21 mouse cellular contexts compared by ENCODE assay signal in the genomic region with DNA sequence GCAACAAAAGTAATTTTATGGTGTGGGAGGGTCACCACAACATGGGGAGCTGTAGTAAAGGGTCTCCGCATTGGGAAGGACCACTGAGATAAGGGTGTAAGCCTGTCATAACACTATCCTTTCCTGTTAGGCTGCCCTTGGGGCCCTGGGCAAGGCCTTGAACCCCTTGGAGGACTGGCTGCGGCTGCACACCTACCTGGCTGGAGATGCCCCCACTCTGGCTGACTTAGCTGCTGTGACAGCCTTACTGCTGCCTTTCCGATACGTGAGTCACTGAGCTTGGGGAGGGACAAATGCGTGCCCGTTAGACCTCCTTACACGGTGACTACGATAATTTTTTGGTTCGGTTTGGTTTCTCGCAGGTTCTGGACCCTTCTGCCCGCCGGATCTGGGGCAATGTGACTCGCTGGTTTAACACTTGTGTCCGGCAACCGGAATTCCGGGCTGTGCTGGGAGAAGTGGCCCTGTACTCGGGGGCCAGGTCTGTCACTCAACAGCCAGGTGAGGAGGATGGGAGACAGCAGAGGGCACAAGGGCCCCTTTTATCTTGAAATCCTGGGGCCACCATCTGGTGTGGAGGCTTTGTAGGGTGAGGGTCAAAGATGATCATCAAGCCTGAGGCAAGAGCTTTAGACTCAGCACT. TPM values are rescaled to one million over a fixed set of nuclear protein-coding genes. Genes with fewer than 3 reads are reported as not detected.
DNase-seq lines count a peak whose midpoint lies in the region; ATAC-seq and TF ChIP-seq lines count a peak whose summit lies in the region.
"Had no signal": no experiment of that assay in that cellular context is flagged by ENCODE, and none has a peak within 500 bp of the region (broad histone marks: within the 10 kb centered on the region; RNA-seq: fewer than 3 reads in every experiment).

No protein-coding gene starts in this region.

- no peak for ATAC-seq in kidney, embryonic 15.5 days (replicated peaks; ENCODE audit: low FRiP score)
- no peak for ATAC-seq in kidney, embryonic 14.5 days (ENCODE audit: low FRiP score, low TSS enrichment)
- ATAC-seq in liver, embryonic 15.5 days (ENCODE audit: insufficient read depth), result no peak

- peaks cover 59% of the 10 kb centered on the region for H3K79me2 ChIP-seq in MEL (ENCODE audit: control insufficient read depth, insufficient read depth, low read length, poor library complexity)

- DNase-seq in MEL (ENCODE audit: low read depth, low spot score), result no peak
- DNase-seq in spleen, adult 18-20 months, result no peak
- no peak for DNase-seq in layer of hippocampus, postnatal 25 days (ENCODE audit: extremely low spot score in 1 of 2, low spot score in 1 of 2)
- DNase-seq: adrenal gland, postnatal 14 days; cerebellum, adult 11 months; embryo, embryonic 11 days; gastrocnemius, postnatal 14 days; heart, postnatal 14 days; layer of hippocampus, postnatal 36 days; lung, postnatal 14 days; right cerebral cortex, postnatal 4 days had no signal

- H3K27ac ChIP-seq in kidney, embryonic 15.5 days, result no peak overlapping the region
- H3K27ac ChIP-seq in kidney, embryonic 14.5 days (ENCODE audit: low read depth, low read length), result no peak overlapping the region
- 0 out of 2 replicates have a peak overlapping the region, but pooled peaks have one; percentile 22 for H3K27ac ChIP-seq in MEL (ENCODE audit: control insufficient read depth, low read depth, low read length)
- no peak overlapping the region for H3K27ac ChIP-seq in liver, embryonic 15.5 days (replicated peaks)
- H3K27ac ChIP-seq: embryonic facial prominence, embryonic 15.5 days; hindbrain, embryonic 13.5 days; kidney, postnatal 0 days; stomach, postnatal 0 days had no signal

- no peak for TF ChIP-seq EP300 in MEL (IDR thresholded peaks at IDR 0.05; ENCODE audit: low read depth in 1 of 2, low read length in 2 of 2)

- peaks cover 29% of the 10 kb centered on the region for H3K4me1 ChIP-seq in kidney, embryonic 15.5 days
- H3K4me1 ChIP-seq in kidney, embryonic 14.5 days (ENCODE audit: control insufficient read depth, insufficient read depth, low read length), result peaks cover 24% of the 10 kb centered on the region
- H3K4me1 ChIP-seq in E14TG2a.4 (replicated peaks; ENCODE audit: low read depth, low read length) (peaks cover 56% of the 10 kb centered on the region), MEL (ENCODE audit: control insufficient read depth in 1 of 2, insufficient read depth in 2 of 2, low read length in 2 of 2) (peaks cover 0 to 13% of the 10 kb centered on the region in 2 experiments; a peak in 2 of 4 replicates)
- H3K4me1 ChIP-seq in liver, embryonic 15.5 days (replicated peaks), result peaks cover 44% of the 10 kb centered on the region

- H3K4me3 ChIP-seq in kidney, embryonic 15.5 days (replicated peaks), result no peak overlapping the region
- no peak overlapping the region for H3K4me3 ChIP-seq in kidney, embryonic 14.5 days (ENCODE audit: low read length)
- H3K4me3 ChIP-seq in E14TG2a.4 (replicated peaks; ENCODE audit: low read length), result 0 out of 2 replicates have a peak overlapping the region, but pooled peaks have one; percentile 35
- H3K4me3 ChIP-seq in MEL (ENCODE audit: control insufficient read depth in 1 of 2, insufficient read depth in 1 of 2, low read depth in 2 of 2, low read length in 2 of 2), result no peak overlapping the region
- no peak overlapping the region for H3K4me3 ChIP-seq in liver, embryonic 15.5 days (replicated peaks)
- H3K4me3 ChIP-seq: hindbrain, embryonic 13.5 days had no signal

- H3K36me3 ChIP-seq in kidney, embryonic 15.5 days, result peaks cover 52% of the 10 kb centered on the region
- H3K36me3 ChIP-seq in kidney, embryonic 14.5 days (ENCODE audit: control insufficient read depth, insufficient read depth, low read length), result peaks cover 49% of the 10 kb centered on the region
- peaks cover 71% of the 10 kb centered on the region for H3K36me3 ChIP-seq in E14TG2a.4 (ENCODE audit: insufficient read depth, low read length)
- peaks cover 2 to 7% of the 10 kb centered on the region in 2 experiments; a peak in 3 of 4 replicates for H3K36me3 ChIP-seq in MEL (ENCODE audit: control insufficient read depth in 1 of 2, insufficient read depth in 2 of 2, low read length in 2 of 2)
- H3K36me3 ChIP-seq in liver, embryonic 15.5 days (replicated peaks), result peaks cover 53% of the 10 kb centered on the region

- WGBS in kidney, embryonic 15.5 days, result 92% methylated on average over 17 of the region's 17 CpGs
- 94% methylated on average over 17 of the region's 17 CpGs for WGBS in kidney, embryonic 14.5 days
- WGBS in liver, embryonic 15.5 days (ENCODE audit: insufficient replicate concordance), result 88% methylated on average over 17 of the region's 17 CpGs

- no peak for TF ChIP-seq RAD21 in MEL (IDR thresholded peaks at IDR 0.05; ENCODE audit: low read depth, low read length)

- H3K9ac ChIP-seq in kidney, embryonic 15.5 days, result 0 out of 2 replicates have a peak overlapping the region, but pooled peaks have one; percentile 0
- H3K9ac ChIP-seq in kidney, embryonic 14.5 days (ENCODE audit: low read depth, low read length), result no peak overlapping the region
- H3K9ac ChIP-seq in MEL (ENCODE audit: control insufficient read depth, low read depth, low read length, poor library complexity, severe bottlenecking), result peak overlapping the region; percentile 100
- H3K9ac ChIP-seq in liver, embryonic 15.5 days, result no peak overlapping the region; the same call in 1 of the 2 replicates
- H3K9ac ChIP-seq: embryonic facial prominence, embryonic 15.5 days; hindbrain, embryonic 13.5 days had no signal

- TF ChIP-seq CTCF in E14TG2a.4 (conservative IDR thresholded peaks at IDR 0.05; ENCODE audit: low read length), result no peak
- no peak for TF ChIP-seq CTCF in MEL (IDR thresholded peaks at IDR 0.05 in 2 of 3, conservative IDR thresholded peaks at IDR 0.05 in 1 of 3; ENCODE audit: control insufficient read depth in 1 of 3, insufficient read depth in 1 of 3, low read depth in 2 of 3, low read length in 3 of 3, poor library complexity in 1 of 3, severe bottlenecking in 1 of 3)

- no peaks in the 10 kb centered on the region for H3K9me3 ChIP-seq in kidney, embryonic 15.5 days (replicated peaks)
- H3K9me3 ChIP-seq in kidney, embryonic 14.5 days (ENCODE audit: control insufficient read depth, low read length), result no peaks in the 10 kb centered on the region
- H3K9me3 ChIP-seq in E14TG2a.4 (ENCODE audit: low read length) (no peaks in the 10 kb centered on the region), MEL (replicated peaks; ENCODE audit: insufficient read depth, low read length) (no peaks in the 10 kb centered on the region)
- no peaks in the 10 kb centered on the region for H3K9me3 ChIP-seq in liver, embryonic 15.5 days (replicated peaks)
- H3K9me3 ChIP-seq: embryonic facial prominence, embryonic 15.5 days; hindbrain, embryonic 13.5 days had no signal

- TF ChIP-seq POLR2A in MEL (IDR thresholded peaks at IDR 0.05; ENCODE audit: control insufficient read depth in 1 of 2, insufficient read depth in 1 of 2, low read depth in 1 of 2, low read length in 2 of 2, poor library complexity in 1 of 2), result no peak

- no peak overlapping the region for H3K4me2 ChIP-seq in kidney, embryonic 15.5 days
- no peak overlapping the region for H3K4me2 ChIP-seq in kidney, embryonic 14.5 days (replicated peaks; ENCODE audit: low read depth, low read length)
- peak overlapping the region; percentile 95 for H3K4me2 ChIP-seq in liver, embryonic 15.5 days
- H3K4me2 ChIP-seq: embryonic facial prominence, embryonic 15.5 days; hindbrain, embryonic 13.5 days had no signal

- H3K27me3 ChIP-seq in kidney, embryonic 15.5 days, result no peaks in the 10 kb centered on the region
- no peaks in the 10 kb centered on the region for H3K27me3 ChIP-seq in kidney, embryonic 14.5 days (ENCODE audit: control insufficient read depth, insufficient read depth, low read length)
- H3K27me3 ChIP-seq in E14TG2a.4 (ENCODE audit: insufficient read depth, low read length) (no peaks in the 10 kb centered on the region), MEL (ENCODE audit: control insufficient read depth in 1 of 2, insufficient read depth in 2 of 2, low read length in 2 of 2) (no peaks in the 10 kb centered on the region)
- no peaks in the 10 kb centered on the region for H3K27me3 ChIP-seq in liver, embryonic 15.5 days
- H3K27me3 ChIP-seq: embryonic facial prominence, embryonic 15.5 days; hindbrain, embryonic 13.5 days had no signal

RNA-seq across cellular contexts. Expression of a gene that starts 3.4 kb away (rescaled TPM):
- 128 and 140 TPM in 2 replicates for polyA plus RNA-seq in kidney, embryonic 15.5 days (2015; fragmentation: Nextera tagmentation; extraction: Ambion mirVana)
- 96.4 and 137 TPM in 2 replicates for polyA plus RNA-seq in kidney, embryonic 14.5 days (2014; fragmentation: Nextera tagmentation; extraction: Ambion mirVana)
- 149 and 158 TPM in 2 replicates for total RNA-seq in MEL (2012; rRNA removed)
- polyA plus RNA-seq in MEL (2012; ENCODE audit: insufficient read depth in 1 of 2, insufficient read length in 2 of 2, low read depth in 1 of 2, low replicate concordance in 2 of 2, missing spikeins in 1 of 2), result 100 to 1,000 TPM in 1 of 2 experiments, not detected in 1; 251 TPM
- polyA plus RNA-seq in liver, embryonic 15.5 days (2015; fragmentation: Nextera tagmentation; extraction: Ambion mirVana), result 99.0 and 133 TPM in 2 replicates
- total RNA-seq in layer of hippocampus, postnatal 25 days (2021), result 10 to 100 TPM; 43.7 to 55.6 TPM

RNA-seq across cellular contexts. Expression of a gene that starts 12.2 kb away (rescaled TPM):
- polyA plus RNA-seq in kidney, embryonic 15.5 days (2015; fragmentation: Nextera tagmentation; extraction: Ambion mirVana), result 0.19 and 0.29 TPM in 2 replicates
- 0.13 and 0.28 TPM in 2 replicates for polyA plus RNA-seq in kidney, embryonic 14.5 days (2014; fragmentation: Nextera tagmentation; extraction: Ambion mirVana)
- total RNA-seq in MEL (2012; rRNA removed), result 9.7 and 10.4 TPM in 2 replicates
- 1 to 10 TPM in 1 of 2 experiments, not detected in 1; 9.8 TPM for polyA plus RNA-seq in MEL (2012; ENCODE audit: insufficient read depth in 1 of 2, insufficient read length in 2 of 2, low read depth in 1 of 2, low replicate concordance in 2 of 2, missing spikeins in 1 of 2)
- polyA plus RNA-seq in liver, embryonic 15.5 days (2015; fragmentation: Nextera tagmentation; extraction: Ambion mirVana), result 0.09 and 0.12 TPM in 2 replicates
- under 1 TPM; 0.07 to 0.23 TPM for total RNA-seq in layer of hippocampus, postnatal 25 days (2021)

RNA-seq across cellular contexts. Expression of a gene that starts 22.5 kb away (rescaled TPM):
- polyA plus RNA-seq in kidney, embryonic 15.5 days (2015; fragmentation: Nextera tagmentation; extraction: Ambion mirVana), result 229 and 231 TPM in 2 replicates
- 240 and 246 TPM in 2 replicates for polyA plus RNA-seq in kidney, embryonic 14.5 days (2014; fragmentation: Nextera tagmentation; extraction: Ambion mirVana)
- total RNA-seq in MEL (2012; rRNA removed), result 50.6 and 57.9 TPM in 2 replicates
- polyA plus RNA-seq in MEL (2012; ENCODE audit: insufficient read depth in 1 of 2, insufficient read length in 2 of 2, low read depth in 1 of 2, low replicate concordance in 2 of 2, missing spikeins in 1 of 2), result 100 to 1,000 TPM in 1 of 2 experiments, not detected in 1; 180 TPM
- polyA plus RNA-seq in liver, embryonic 15.5 days (2015; fragmentation: Nextera tagmentation; extraction: Ambion mirVana), result 120 and 123 TPM in 2 replicates
- total RNA-seq in layer of hippocampus, postnatal 25 days (2021), result 10 to 100 TPM; 18.1 to 19.3 TPM

RNA-seq across cellular contexts. Expression of a gene that starts 23.6 kb away (rescaled TPM):
- 6.2 and 6.8 TPM in 2 replicates for polyA plus RNA-seq in kidney, embryonic 15.5 days (2015; fragmentation: Nextera tagmentation; extraction: Ambion mirVana)
- 6.6 and 10.9 TPM in 2 replicates for polyA plus RNA-seq in kidney, embryonic 14.5 days (2014; fragmentation: Nextera tagmentation; extraction: Ambion mirVana)
- 161 and 164 TPM in 2 replicates for total RNA-seq in MEL (2012; rRNA removed)
- 100 to 1,000 TPM in 1 of 2 experiments, not detected in 1; 124 TPM for polyA plus RNA-seq in MEL (2012; ENCODE audit: insufficient read depth in 1 of 2, insufficient read length in 2 of 2, low read depth in 1 of 2, low replicate concordance in 2 of 2, missing spikeins in 1 of 2)
- polyA plus RNA-seq in liver, embryonic 15.5 days (2015; fragmentation: Nextera tagmentation; extraction: Ambion mirVana), result 2.2 and 2.3 TPM in 2 replicates
- total RNA-seq in layer of hippocampus, postnatal 25 days (2021), result 1 to 10 TPM in 1 of 2 experiments, under 1 TPM in 1; 0.64 to 1.1 TPM
- total RNA-seq: heart, adult 8-10 months; midbrain, postnatal 0 days had no signal

RNA-seq across cellular contexts. Expression of a gene that starts 31.7 kb away (rescaled TPM):
- polyA plus RNA-seq in kidney, embryonic 15.5 days (2015; fragmentation: Nextera tagmentation; extraction: Ambion mirVana), result 0.81 and 1.6 TPM in 2 replicates
- polyA plus RNA-seq in kidney, embryonic 14.5 days (2014; fragmentation: Nextera tagmentation; extraction: Ambion mirVana), result 0.79 and 1.3 TPM in 2 replicates
- 0.07 and 0.15 TPM in 2 replicates for total RNA-seq in MEL (2012; rRNA removed)
- polyA plus RNA-seq in MEL (2012; ENCODE audit: insufficient read depth in 1 of 2, insufficient read length in 2 of 2, low read depth in 1 of 2, low replicate concordance in 2 of 2, missing spikeins in 1 of 2), result 1 to 10 TPM in 1 of 2 experiments, not detected in 1; 1.6 TPM
- polyA plus RNA-seq in liver, embryonic 15.5 days (2015; fragmentation: Nextera tagmentation; extraction: Ambion mirVana), result 0.25 and 0.31 TPM in 2 replicates
- under 1 TPM; 0.22 to 0.31 TPM for total RNA-seq in layer of hippocampus, postnatal 25 days (2021)

Comparison
In these comparisons a context has a peak if more than half of its experiments do, and no peak if none do; other contexts are left out.
1. H3K9ac ChIP-seq: peak in kidney, embryonic 15.5 days (single experiment) and MEL (single experiment); none in kidney, embryonic 14.5 days (single experiment) and liver, embryonic 15.5 days (single experiment).